Mouse (Mus musculus): ENCODE measurements around the gene Chn2.

The Chn2 gene

DNA sequence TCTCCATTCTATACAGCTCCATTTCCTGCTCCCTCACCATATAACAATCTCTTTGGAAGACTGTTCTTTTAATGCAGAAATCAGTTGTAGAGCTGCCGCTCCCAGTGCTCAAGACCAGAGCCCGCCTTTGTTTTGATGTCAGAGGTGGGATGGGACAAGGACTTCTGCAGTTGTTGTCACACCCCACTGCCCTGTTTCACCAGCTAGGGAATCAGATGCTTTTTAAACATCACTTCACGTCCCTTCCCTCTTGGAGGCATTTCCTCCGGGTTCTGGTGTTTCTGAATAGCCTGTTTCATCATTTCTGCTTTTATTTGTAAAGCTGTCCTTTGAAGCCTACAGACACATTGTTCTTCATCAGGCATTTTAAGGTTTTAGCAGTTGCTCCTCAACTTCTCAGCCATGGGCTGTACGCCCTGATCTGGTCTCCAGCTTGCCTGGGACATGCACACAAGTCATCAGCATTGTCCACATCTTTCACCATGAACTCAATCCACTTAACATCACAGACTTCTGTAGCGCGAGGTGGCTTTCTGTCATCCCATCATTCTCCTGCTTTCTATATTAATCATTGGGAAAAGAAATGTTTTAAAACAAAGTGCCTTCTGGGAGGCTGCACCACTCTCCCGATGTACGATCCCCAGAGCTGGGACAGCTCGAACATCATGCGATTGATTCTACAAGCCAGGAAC, 160.8 kb downstream of the Chn2 start:
- no peak for DNase-seq (ENCODE audit: low read depth)

DNA sequence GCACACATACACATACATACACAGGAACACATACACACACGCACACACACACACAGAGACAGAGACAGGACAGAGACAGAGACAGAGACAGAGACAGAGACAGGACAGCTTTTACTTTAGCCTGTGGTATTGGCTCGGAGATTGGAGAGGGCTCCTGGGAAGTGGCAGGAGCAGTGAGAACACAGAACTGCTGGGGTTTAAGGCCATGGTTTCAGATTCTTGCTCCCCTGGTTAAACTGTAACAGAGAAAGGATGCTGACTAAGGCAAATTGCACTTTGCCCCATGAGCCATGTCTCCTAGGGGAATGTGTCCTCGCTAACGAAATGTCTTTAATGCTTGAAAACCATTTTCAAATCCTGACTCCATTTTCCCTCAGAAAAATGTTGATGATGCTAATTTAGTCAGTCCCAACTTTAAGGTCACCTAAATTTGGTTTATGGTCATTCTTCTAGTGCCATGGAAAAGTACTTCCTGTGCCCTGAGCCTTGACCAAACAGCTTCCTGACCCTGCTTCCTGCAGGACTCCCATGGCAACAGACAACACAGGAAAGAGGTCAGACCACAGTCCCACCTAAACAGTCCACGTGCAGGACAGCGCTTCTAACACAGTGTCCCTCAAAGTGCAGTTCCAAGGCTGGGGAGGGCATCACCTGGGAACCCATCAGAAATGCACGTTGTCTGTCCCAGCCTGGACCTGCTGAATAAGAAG, 163.1 kb downstream of the Chn2 start:
- no peak for DNase-seq (ENCODE audit: low read depth)

DNA sequence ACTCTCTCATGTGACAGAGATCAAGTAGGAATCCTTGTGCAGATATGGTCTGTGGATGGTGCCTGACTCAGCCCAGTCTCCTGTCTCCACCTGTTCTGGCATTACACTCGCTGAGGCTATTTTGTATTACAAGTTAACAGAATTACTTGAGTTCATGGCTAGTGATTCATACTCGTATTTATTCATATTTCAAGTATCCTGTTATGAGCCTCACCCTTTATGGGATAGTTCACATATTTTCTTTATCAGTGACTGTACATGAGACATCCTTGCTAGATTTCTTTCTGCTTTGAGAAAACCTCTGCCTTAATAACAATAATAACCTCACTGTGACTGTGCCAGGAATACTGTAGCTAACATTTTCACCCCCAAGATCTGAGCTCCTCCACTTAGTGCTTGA, 164.0 kb downstream of the Chn2 start:
- no peak for DNase-seq (ENCODE audit: low read depth)

DNA sequence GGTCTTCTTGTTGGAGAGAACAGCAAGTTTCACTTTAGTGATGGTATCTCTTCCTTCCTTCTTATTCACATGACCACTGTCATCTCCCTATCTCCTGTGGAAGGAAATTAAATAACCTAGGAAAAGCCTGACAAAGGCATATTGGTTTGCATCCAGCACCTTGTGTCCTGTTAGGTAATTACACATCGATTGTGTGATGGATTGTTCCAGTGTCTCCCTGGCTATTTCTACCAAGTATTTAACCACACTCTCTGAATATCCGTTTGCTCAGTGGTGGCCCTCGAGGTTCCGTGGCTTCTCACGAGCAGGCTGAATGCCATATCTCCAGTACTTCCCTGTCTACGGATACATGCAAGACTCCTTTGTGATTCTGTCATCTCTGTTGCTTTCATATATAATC, 164.6 kb downstream of the Chn2 start:
- DNase-seq (ENCODE audit: low read depth): no peak

DNA sequence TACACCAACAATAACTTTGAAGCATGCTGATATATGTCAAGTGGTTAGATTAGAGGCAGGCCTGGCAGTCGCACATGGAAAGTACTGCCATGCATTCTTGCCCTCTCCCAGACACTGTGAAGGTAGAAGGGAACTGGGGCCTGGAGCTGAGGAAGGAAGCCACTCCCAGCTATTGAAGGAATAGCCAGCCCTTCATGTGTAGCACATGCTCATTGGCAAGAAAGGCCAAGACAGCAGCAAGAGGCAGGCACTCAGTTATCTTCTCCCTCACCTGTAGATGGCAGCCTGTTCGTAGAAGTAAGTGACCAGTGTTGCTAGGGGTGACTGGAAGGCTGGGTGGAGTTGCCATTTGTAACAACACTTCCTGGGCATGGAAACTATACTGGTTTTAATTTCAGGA, 165.6 kb downstream of the Chn2 start:
- no peak for DNase-seq (ENCODE audit: low read depth)

DNA sequence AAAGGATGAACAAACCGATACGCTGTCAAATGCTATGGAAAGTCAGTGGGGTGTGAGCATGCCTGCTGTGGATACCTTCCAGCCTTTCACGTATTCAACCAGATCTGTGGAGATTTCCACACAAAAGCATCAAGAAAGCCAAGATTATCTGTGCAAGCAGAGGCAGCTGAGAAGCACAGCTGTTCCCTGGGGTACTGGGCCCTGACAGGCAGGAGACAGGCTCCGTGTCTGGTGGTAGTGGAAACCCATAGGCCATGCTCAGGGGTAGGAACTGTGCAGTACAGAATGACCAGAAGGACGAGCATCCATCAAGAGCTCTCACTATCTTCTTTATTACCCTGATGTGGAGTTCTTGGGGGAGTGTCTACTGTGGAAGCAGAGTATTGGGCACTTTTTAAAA, 166.1 kb downstream of the Chn2 start:
- DNase-seq (ENCODE audit: low read depth): no peak

DNA sequence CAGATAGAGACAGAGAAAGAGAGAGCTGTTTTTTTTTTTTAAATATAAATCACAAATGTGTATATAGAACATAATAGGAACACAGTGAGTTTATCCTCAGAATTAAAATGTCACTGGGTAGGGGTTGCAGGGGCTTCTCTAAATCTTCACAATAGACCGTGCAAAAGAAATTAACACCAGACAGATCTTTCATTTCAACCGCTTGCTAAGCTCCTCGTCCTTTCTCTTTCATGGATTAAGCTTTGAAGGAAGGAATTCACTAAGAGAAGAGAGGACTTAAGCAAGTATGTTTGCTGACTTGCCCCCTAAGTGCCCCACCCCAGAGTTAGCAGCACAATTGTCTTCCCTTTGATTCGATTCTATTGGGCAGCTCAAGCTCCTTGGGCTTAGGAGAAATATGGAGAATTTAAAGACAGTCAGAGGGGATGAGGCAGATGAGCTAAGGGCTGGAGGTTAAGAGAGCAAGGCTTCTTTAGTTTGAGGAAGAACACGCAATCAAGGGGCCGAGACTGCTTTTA, 166.9 kb downstream of the Chn2 start:
- no peak for DNase-seq (ENCODE audit: low read depth)

DNA sequence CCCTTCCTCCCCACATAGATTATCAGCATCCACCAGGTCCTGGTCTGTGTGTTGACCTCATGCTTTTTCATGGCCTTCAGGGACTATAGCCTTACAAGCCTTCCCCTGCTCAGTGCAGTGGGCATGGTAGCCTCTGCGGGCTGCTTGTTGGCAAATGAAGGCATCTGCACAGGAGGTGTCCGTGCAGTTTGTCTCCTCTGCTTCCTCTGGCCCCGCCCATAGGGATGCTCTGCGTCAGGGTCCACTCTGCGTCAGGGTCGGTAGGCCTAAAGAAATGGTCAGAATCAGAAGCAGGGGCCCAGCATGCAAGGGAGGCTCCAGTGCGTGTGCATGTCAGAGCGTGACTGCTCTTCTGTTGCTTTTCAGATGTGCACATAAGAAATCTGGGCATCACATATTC, 169.4 kb downstream of the Chn2 start:
- DNase-seq (ENCODE audit: low read depth): no peak

DNA sequence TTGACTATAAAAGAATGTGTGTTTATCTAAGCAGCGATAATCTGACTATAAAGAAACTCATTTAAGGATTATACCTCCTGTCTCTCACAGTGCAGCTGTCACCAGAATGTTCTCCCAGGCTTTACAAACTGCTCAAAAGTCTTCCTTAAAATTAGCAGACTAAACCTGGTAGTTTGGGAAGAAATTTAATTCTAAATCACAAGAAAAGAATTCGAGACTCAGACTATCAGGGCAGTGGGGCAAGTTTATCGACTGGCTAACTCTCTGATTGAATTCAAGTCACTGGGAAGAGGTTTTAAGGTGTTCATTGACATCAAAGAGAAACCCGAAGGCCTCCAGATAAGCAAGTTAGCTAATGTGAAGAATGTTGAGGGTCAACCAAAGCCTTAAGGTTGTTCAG, 171.6 kb downstream of the Chn2 start:
- no peak for DNase-seq (ENCODE audit: low read depth)

DNA sequence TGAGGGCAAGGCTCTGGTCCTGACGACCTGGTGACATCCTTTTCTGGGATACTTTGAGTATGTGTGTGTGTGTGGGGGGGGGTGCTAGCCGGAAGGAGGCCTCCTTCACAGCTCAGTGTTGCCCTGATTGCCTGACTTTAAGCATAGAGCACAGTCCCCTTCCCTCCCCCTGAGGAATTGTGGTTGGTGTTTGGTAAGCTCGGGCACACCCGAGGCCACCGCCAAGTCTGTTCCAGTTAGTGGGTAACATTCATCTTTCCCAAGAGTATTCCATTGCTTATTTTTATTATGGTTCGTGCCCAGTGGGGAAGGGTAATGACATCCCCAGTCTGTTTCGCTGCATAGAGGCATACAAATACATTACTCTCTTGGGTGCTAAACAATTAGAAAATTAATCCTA, 172.6 kb downstream of the Chn2 start:
- DNase-seq (ENCODE audit: low read depth): no peak

DNA sequence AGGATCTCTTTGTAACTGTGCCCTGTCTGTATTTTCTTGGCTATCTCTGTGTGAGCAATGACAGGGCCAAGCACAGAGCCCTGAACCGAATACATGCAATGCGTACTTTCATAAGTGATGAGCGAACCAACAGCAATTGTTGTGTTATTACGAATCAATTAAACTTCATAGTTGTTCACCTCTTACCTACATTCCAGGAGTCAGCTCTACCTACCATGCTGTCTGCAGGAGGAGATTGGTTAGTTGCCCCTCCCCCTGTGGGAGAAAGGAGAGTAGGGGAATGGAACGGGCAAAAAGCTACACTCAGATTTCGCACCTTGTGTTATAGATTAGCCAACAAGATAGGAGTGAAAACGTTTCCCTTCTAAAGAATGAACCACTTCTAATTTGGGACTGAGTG, 174.4 kb downstream of the Chn2 start:
- DNase-seq (ENCODE audit: low read depth): no peak

DNA sequence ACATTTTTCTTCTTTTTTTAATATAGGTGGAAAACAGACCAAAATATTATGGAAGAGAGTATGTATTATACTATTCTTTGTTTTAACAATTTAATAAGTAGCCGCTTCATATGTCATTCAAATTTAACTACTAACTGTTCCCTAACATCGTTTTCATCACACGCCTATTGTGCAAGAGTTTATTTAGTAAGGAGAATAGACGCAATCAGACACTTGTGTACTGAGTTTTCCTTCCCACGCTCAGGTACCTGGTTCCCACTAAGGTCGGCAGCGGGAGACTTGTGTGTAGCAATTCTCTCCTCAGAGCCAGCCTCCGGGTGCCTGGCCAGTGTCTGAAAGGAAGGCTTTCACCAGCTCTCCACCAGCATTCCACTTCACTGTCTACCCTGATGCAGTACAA, 176.3 kb downstream of the Chn2 start:
- DNase-seq (ENCODE audit: low read depth): no peak

DNA sequence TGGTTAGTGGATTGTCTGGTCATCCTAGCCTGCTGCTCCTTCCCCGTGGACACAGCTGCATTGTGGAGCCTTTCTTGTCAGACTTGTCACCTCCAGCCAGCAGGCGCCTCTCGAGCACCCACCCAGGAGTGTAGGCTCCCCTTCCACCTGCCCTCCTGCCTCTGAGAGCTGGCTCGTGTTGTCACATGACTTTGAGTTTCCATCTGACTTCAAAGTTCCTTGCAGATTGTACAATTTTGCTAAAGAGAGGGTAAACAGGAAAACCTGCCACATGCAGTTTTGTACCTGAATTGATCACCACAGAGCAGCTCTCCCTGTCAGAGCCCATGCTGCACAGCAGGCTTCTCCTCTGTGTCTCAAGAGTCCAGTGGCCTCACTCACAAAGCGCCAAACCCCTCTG, 177.2 kb downstream of the Chn2 start:
- DNase-seq (ENCODE audit: low read depth): no peak

DNA sequence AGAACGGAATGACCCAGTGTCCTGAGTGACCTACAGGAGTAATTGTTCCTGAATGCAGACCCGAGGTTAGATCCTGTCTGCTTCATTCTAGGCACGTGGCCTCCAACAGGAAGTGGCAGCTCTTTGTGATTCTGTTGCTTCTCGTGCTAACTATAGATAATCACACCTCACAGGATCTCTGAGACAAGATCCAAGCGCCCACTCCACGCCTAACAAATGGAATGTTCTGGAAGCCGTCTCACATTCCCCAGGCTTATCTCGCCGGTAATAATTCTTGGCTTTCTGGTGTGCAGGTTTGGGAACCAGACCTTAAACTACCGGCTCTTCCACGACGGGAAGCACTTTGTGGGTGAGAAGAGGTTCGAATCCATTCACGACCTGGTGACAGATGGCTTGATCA, 180.8 kb downstream of the Chn2 start:
- no peak for DNase-seq (ENCODE audit: low read depth)

DNA sequence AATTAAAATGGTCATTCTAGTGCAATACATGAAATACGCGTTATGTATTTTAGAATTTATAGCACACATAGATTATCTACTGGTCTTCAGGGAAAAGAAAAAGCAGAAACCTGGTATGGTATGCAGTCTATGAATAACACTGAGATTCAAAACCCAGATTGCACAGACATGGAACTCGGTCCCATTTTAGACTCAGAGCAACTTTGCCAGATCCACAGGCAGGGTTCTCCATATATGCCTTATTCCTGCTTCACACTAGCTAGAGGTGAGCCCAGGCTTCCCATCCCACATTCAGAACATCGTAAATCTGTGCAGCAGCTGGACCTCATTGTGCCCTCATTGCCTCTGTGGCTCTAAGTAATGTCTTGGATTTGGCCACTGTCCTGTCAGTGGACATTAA, 184.2 kb downstream of the Chn2 start:
- no peak for DNase-seq (ENCODE audit: low read depth)

DNA sequence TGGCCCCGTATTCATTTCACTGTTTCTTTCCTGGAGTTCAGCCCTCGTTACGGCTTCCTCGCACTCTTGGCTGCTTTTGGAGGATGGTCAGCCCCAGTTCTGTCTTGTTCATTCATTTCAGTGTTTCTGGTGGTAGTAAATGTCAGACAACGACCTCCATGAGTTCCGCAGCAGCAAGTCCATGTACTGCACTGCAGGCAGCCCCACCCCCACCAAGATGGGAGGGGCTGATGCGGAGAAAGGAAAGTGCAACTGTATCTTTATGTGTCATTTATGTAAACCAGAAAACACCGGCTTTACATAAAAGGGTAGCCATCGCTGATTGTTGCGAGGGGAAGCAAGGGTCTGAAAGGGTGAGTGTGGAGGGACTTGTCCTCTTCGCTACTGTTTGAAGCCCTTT, 185.0 kb downstream of the Chn2 start:
- no peak for DNase-seq (ENCODE audit: low read depth)

DNA sequence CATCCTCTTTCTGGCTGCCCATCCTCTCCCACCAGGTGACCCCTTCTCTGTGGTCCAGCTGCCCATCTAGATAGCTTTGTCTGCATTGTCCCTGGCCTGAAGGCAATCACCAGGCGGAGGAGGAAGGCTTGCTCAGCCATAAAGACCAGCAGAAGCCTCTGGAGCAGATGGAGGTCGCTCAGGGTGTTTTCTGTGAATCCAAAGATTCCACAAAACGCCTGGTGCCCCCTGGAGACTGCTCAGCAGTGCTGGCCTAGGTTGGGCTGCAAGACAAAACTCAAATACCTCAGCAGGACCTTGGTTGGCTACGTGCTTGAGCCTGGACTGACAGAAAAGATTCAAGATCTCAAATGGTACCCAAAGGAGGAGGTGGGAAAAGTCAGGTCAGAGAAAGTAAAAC, 186.0 kb downstream of the Chn2 start:
- no peak for DNase-seq (ENCODE audit: low read depth)

DNA sequence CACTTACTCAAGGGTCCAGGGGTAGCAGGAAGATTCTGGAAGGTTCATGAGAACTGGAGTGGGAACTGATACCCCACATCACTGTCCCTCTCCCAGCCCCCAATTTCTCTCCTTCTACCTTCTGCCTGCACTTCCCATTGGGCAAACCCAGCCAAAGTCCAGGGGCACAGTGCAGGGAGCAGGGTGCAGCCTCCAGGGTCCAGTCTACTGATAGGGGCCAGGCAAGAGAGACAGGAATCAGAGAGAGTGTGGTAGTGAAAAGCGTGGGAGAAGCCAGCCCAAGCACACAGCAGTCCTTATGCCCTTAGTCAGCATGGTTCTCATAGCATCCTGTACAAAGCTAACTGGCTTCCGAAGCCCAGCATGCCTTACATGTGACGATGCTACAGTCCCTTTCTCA, 187.7 kb downstream of the Chn2 start:
- DNase-seq (ENCODE audit: low read depth): no peak

DNA sequence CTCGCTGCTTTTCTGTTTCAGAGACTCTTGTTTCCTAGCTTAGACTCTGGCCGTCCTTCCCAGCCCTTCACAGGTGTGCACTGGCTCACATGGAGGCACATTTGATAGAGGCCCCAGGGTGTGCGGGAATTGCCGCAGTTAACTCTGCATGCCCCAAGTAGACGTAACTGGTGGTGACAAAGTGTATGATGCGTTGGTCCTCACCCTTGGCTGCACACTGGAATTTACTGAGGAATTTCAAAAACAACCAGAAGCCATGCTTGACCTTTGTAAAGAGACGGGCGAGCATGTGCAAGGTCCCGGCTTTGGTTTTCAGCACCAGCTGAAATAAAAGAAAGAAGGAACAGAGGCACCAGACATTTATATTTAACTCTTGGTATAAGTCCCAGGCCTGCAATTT, 189.1 kb downstream of the Chn2 start:
- DNase-seq (ENCODE audit: low read depth): no peak

DNA sequence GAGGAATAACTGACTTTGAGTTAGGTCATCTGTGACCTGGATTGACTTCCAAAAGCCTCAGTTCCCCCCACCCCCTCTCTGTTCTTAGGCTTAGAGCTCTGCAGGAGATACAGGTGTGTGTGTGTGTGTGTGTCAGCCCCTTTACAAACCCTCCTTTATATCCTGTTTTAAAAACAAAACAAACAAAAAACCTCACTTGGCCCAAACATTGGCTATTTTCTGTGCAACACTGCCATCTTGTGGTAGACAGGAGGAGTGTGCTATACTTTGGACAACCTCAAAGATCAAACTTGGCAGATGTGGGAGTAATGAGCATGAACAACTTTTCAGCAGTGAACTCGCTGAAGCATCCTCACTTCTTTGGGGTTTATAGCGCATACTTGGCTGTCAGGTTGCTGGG, 189.5 kb downstream of the Chn2 start:
- DNase-seq (ENCODE audit: low read depth): no peak

DNA sequence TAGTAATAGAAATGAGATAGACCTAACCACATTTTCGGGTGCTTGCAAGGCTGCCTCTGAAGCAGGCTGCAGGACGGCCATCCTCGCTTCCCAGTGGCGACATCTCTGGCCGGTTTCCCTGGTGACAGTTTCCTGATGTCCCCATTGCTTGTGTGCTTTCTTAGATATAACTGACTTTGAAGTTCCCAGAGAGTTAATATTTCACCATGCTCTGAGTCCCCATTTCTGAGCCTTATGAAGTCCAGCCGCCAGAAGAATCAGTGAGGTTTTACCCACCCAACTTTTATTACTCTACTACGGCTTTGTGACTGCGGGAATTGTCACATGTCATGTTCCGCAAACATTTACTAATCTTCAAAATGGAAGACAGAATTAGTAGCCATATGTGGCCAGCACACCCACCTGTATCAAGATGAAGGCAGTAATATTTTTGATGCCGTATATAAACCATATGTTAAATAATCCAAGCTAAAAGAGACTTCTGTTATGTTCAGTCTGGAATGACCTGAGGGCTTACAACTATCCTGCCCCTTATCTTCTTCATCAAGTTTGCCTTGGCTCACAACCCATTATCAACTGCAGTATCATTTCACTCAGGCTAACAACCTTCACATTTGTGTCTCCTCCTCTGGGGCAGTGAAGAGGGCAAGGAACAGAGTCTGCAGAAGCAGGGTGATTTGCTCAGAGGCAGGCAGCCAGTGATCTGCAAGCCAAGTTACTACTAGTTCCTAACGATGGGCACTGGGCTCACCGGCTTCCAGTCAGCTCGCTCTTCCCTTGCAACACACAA, 192.6 kb downstream of the Chn2 start:
- no peak for DNase-seq (ENCODE audit: low read depth)

DNA sequence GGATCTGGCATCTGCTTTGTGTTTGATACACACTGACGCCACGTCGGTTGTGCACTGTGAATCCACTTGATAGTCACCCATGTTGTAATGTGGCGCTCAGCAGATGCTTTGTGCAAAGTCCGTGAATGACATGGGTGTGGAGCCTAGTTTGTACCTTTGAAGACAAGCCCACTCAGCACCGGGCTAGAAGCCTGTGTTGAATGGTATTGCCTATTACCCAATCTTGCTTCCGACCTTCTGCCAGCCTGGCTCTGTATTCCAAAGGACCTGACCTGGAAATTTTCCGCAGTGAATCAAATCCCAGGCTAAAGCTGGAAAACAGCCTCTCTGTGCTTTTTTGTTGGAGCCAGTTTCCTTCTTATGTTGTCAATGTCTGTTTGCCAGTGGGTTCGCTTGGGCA, 197.1 kb downstream of the Chn2 start:
- no peak for DNase-seq (ENCODE audit: low read depth)

DNA sequence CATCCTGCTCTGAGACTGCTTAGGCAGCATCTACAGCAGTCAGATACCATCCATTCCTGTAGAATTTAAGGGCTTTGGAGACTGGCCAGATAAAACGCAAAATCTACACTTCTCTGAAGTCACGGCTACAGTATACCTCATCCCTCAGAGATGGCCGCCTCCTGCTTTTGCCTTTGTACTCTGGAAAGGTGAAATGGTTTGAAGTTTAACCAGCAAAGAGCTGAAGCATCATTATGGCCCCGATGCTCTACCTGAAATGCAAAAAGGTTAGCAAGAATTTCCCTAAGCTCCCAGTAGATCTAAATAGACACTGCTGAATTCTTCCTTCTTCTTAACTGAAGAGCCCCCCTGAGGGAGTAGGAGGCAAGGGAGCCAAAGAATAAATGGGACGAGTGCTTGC, 202.4 kb downstream of the Chn2 start:
- DNase-seq (ENCODE audit: low read depth): no peak
